Mouse (Mus musculus) liver, postnatal 0 days (tissue): ENCODE data around the gene 4933415A04Rik.

Experiments
- CTCF ChIP-seq: sonication (generic); IDR thresholded peaks from 2 replicates; pipeline ENCODE4 v1.5.1; 2016; ENCODE audit warnings: antibody characterized with exemption, low read depth
- EP300 ChIP-seq: IDR thresholded peaks from 2 replicates; pipeline ENCODE4 v1.6.1; 2016; ENCODE audit warnings: antibody characterized with exemption, low read depth, mild to moderate bottlenecking

DNA sequence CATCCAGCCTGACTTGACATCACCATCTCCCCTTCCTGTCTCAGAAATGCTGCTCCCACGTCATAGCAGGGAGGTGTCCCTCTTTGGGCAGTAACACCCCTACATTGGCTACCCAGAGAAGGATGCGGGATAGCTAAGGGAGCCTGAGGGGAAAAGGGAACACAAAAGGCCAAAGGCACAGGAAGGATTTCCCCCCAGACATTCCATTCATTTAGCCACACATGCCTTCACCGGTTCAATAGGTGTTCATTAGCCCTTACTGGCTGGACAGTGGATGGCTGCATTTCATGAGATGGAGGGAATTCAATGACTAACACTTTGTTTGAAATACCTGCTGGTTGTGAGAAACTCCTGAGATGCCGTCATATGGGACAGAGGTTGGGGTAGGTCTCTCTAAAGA lies 40.2 kb upstream of the 4933415A04Rik start:
- TF ChIP-seq EP300 (no peak), CTCF (no peak)
